Mouse (Mus musculus) CH12.LX (cell line): ENCODE measurements around the gene Gm28038. TPM values are rescaled to one million over a fixed set of nuclear protein-coding genes. Genes with fewer than 3 reads are reported as not detected.

Experiments
- DNase-seq: peaks from one replicate; pipeline ENCODE4 v3.0.0-alpha.2; 2013; ENCODE audit errors: extremely low read depth
- H3K27ac ChIP-seq: 2 replicates; pipeline ENCODE4 v1.5.1; 2012; ENCODE audit warnings: low read depth, mild to moderate bottlenecking, control low read depth, moderate library complexity; ENCODE audit not compliant: insufficient read depth
- H3K27me3 ChIP-seq: replicated peaks from 2 replicates; pipeline ENCODE3; 2012; ENCODE audit warnings: inconsistent platforms
- H3K36me3 ChIP-seq, 2 experiments: replicated peaks in 1 of 2; 2 replicates each; pipeline versions ENCODE3 to v1.6.1; 2012; ENCODE audit warnings: inconsistent platforms in 1 of 2, low read length in 1 of 2, mild to moderate bottlenecking in 1 of 2, mixed read lengths in 1 of 2, moderate library complexity in 1 of 2; ENCODE audit not compliant: control insufficient read depth in 1 of 2, insufficient read depth in 1 of 2
- H3K4me1 ChIP-seq, 2 experiments: 2 replicates each; pipeline ENCODE4 v1.6.1; 2012; ENCODE audit warnings: inconsistent platforms in 1 of 2, moderate library complexity in 1 of 2; ENCODE audit not compliant: insufficient read depth in 2 of 2, control insufficient read depth in 1 of 2
- H3K4me2 ChIP-seq: 2 replicates; pipeline ENCODE4 v1.6.1; 2012; ENCODE audit warnings: low read depth, mild to moderate bottlenecking, control low read depth; ENCODE audit not compliant: poor library complexity, insufficient read depth, severe bottlenecking
- H3K4me3 ChIP-seq, 3 experiments: fragments of 150-350 bp in 1 of 3; sonication (generic) in 1 of 3; replicated peaks in 1 of 3; 2 replicates each; pipeline versions ENCODE3 to v1.5.1; 2011 to 2012; ENCODE audit warnings: low read depth in 2 of 3, low read length in 2 of 3, mild to moderate bottlenecking in 2 of 3, moderate library complexity in 2 of 3, control low read depth in 1 of 3, improper control_type of control experiment in 1 of 3, inconsistent platforms in 1 of 3, mixed read lengths in 1 of 3; ENCODE audit not compliant: poor library complexity in 1 of 3
- H3K79me2 ChIP-seq: replicated peaks from 2 replicates; pipeline ENCODE4 v1.6.1; 2012; ENCODE audit warnings: mild to moderate bottlenecking, moderate library complexity; ENCODE audit not compliant: control insufficient read depth, poor library complexity, insufficient read depth, severe bottlenecking; ENCODE audit errors: extremely low read depth
- H3K9ac ChIP-seq: 2 replicates; pipeline ENCODE4 v1.6.1; 2012; ENCODE audit warnings: low read depth, mild to moderate bottlenecking, control low read depth, moderate library complexity; ENCODE audit not compliant: insufficient read depth
- H3K9me3 ChIP-seq: replicated peaks from 2 replicates; pipeline ENCODE3; 2012; ENCODE audit warnings: low read length, inconsistent platforms, mixed read lengths
- BHLHE40 ChIP-seq: IDR thresholded peaks from 2 replicates; pipeline ENCODE4 v1.6.1; 2011; ENCODE audit warnings: mild to moderate bottlenecking, low read depth, low read length, improper control_type of control experiment
- GABPA ChIP-seq: IDR thresholded peaks from 2 replicates; pipeline ENCODE4 v1.6.1; 2012; ENCODE audit warnings: low read depth, low read length, improper control_type of control experiment, inconsistent platforms; ENCODE audit not compliant: insufficient replicate concordance
- HCFC1 ChIP-seq: IDR thresholded peaks from 2 replicates; pipeline ENCODE4 v1.6.1; 2012; ENCODE audit warnings: low read depth, mild to moderate bottlenecking, inconsistent platforms, low read length, improper control_type of control experiment
- IRF4 ChIP-seq: IDR thresholded peaks from 2 replicates; pipeline ENCODE4 v1.6.1; 2014; ENCODE audit warnings: low read depth, mild to moderate bottlenecking, inconsistent platforms, low read length, improper control_type of control experiment
- JUND ChIP-seq: conservative IDR thresholded peaks from 2 replicates; pipeline ENCODE4 v1.6.1; 2011; ENCODE audit warnings: low read depth, low read length, improper control_type of control experiment
- MAX ChIP-seq: IDR thresholded peaks from 2 replicates; pipeline ENCODE4 v1.6.1; 2011; ENCODE audit warnings: low read length, improper control_type of control experiment
- MAZ ChIP-seq: IDR thresholded peaks from 2 replicates; pipeline ENCODE4 v1.6.1; 2012; ENCODE audit warnings: low read depth, mild to moderate bottlenecking, inconsistent platforms, low read length, improper control_type of control experiment, moderate library complexity
- MYC ChIP-seq: IDR thresholded peaks from 2 replicates; pipeline ENCODE4 v1.6.1; 2011; ENCODE audit warnings: low read depth, mild to moderate bottlenecking, improper control_type of control experiment, low read length
- PAX5 ChIP-seq: IDR thresholded peaks from 2 replicates; pipeline ENCODE4 v1.6.1; 2012; ENCODE audit warnings: low read length, inconsistent platforms, mixed read lengths
- POLR2AphosphoS2 ChIP-seq: IDR thresholded peaks from 2 replicates; pipeline ENCODE4 v1.6.1; 2011; ENCODE audit warnings: low read depth, low read length, improper control_type of control experiment
- RAD21 ChIP-seq: IDR thresholded peaks from 2 replicates; pipeline ENCODE4 v1.6.1; 2011; ENCODE audit warnings: low read depth, mild to moderate bottlenecking, low read length, improper control_type of control experiment, moderate library complexity
- RCOR1 ChIP-seq: conservative IDR thresholded peaks from 2 replicates; pipeline ENCODE4 v1.6.1; 2012; ENCODE audit warnings: low read depth, mild to moderate bottlenecking, inconsistent platforms, low read length, improper control_type of control experiment
- TBP ChIP-seq: conservative IDR thresholded peaks from 2 replicates; pipeline ENCODE4 v1.6.1; 2011; ENCODE audit warnings: low read depth, low read length, improper control_type of control experiment
- USF2 ChIP-seq: conservative IDR thresholded peaks from 2 replicates; pipeline ENCODE4 v1.6.1; 2011; ENCODE audit warnings: low read depth, low read length, improper control_type of control experiment
- ZKSCAN1 ChIP-seq: IDR thresholded peaks from 2 replicates; pipeline ENCODE4 v1.6.1; 2012; ENCODE audit warnings: low read depth, inconsistent platforms, low read length, improper control_type of control experiment, borderline replicate concordance
- ZMIZ1 ChIP-seq: IDR thresholded peaks from 2 replicates; pipeline ENCODE4 v1.6.1; 2012; ENCODE audit warnings: low read depth, mild to moderate bottlenecking, inconsistent platforms, low read length, improper control_type of control experiment
- dilution Hi-C: fragments of 300-500 bp; cut with MboI; formaldehyde crosslinking; loops from 2 replicates; pipeline ENCODE4 v1.14.3; 2020; ENCODE audit warnings: low sequenced_read_pairs; ENCODE audit not compliant: extremely low pct_unique_long_range_greater_than_20kb, extremely low pct_ligation_motif_present
- in situ Hi-C: fragments of 300-500 bp; cut with MboI; formaldehyde crosslinking; loops from 3 replicates; pipeline ENCODE4 v1.14.3; 2019; ENCODE audit warnings: low sequenced_read_pairs, low pct_ligation_motif_present, low pct_unique_long_range_greater_than_20kb, mixed read lengths
- polyA plus RNA-seq: library from polyadenylated mRNA; unstranded; fragments of >175 nt; gene quantifications from 2 replicates; pipeline ENCODE4 v1.2.1, GENCODE M21; 2012; ENCODE audit warnings: low read depth; ENCODE audit not compliant: insufficient read length
- total RNA-seq, 2 experiments: library from RNA; depleted of rRNA; stranded (reverse); fragments of 300-350 nt in 1 of 2; fragments of >200 nt in 1 of 2; gene quantifications; 2 replicates each; pipeline ENCODE4 v1.2.3; 2012 to 2014

The Gm28038 gene
- total and polyA plus RNA-seq, 3 experiments: not detected

DNA sequence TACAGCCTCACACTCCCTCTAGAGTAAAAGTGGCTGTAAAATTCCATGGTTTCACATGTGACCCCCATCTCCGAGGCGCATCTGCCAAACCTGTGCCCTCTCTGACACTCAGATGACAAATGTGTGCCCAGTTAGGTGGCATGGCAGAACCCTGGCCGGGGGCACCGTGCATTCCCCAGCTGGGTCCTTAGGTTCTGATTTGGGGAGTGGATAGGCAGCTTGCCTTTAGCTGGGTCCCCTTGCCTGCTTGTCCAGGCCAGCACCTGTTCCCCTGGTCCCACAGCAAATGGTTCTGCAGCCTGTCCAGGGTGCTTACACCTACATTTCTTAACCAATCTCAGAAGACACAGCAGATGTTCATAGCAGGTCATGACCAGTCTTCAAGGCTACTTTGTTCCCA, 37.5 kb upstream of the Gm28038 start:
- in situ Hi-C loops (loop anchor here (10.0 kb wide), 1 partner anchor 59 kb away; no protein-coding TSS in a partner anchor), dilution Hi-C loops (no loop called here)
- TF ChIP-seq ZKSCAN1: no peak
- no peak for TF ChIP-seq ZMIZ1
- no peak for TF ChIP-seq JUND
- H3K4me2 ChIP-seq: no peak overlapping the region
- H3K27me3 ChIP-seq: no peaks in the 10 kb centered on the region
- no peak for DNase-seq
- H3K36me3 ChIP-seq: peaks cover 21 to 72% of the 10 kb centered on the region in 2 experiments
- H3K79me2 ChIP-seq: no peaks in the 10 kb centered on the region
- H3K9me3 ChIP-seq: no peaks in the 10 kb centered on the region
- H3K4me3 ChIP-seq: no peak overlapping the region
- H3K4me1 ChIP-seq: peaks cover 14 to 42% of the 10 kb centered on the region in 2 experiments
- no peak overlapping the region for H3K9ac ChIP-seq
- no peak overlapping the region for H3K27ac ChIP-seq

DNA sequence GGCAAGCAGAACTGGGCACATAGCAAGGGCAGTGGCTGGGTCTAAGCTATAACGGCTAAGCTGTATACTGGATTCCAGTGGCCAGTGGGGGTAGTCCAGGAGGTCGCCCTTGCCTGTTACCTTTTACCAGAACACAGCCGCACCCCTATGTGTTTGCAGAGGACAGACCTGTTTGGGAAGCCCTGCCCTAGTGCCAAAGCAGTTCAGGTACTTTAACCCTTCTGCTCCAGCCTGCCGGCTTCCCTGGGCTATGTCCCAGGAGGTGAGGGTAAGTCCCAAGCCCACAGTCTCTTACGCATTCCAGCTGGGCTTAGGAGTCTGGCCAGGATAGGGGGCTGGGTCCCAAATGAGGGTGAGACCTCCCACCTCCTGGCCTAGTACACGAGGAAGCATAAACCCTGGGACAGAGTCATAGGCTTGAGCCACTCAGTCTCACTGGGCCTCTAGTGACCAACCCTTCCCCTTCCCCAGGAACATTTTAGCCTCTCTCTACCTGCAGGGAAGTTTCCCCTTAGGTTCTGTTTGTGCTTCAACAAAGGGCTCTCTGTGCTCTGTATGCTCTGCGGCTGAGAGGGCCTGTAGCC, 36.2 kb upstream of the Gm28038 start:
- in situ Hi-C loops (loop anchor here (10.0 kb wide), 1 partner anchor 60 kb away; no protein-coding TSS in a partner anchor), dilution Hi-C loops (no loop called here)
- DNase-seq: no peak
- peaks cover 11 to 32% of the 10 kb centered on the region in 2 experiments for H3K4me1 ChIP-seq
- H3K9me3 ChIP-seq: no peaks in the 10 kb centered on the region
- H3K79me2 ChIP-seq: no peaks in the 10 kb centered on the region
- H3K9ac ChIP-seq: no peak overlapping the region
- no peak overlapping the region for H3K27ac ChIP-seq
- no peak overlapping the region for H3K4me3 ChIP-seq
- no peak for TF ChIP-seq MAX
- no peak for TF ChIP-seq GABPA
- TF ChIP-seq USF2: no peak
- H3K36me3 ChIP-seq: peaks cover 21 to 79% of the 10 kb centered on the region in 2 experiments
- H3K4me2 ChIP-seq: no peak overlapping the region
- H3K27me3 ChIP-seq: no peaks in the 10 kb centered on the region

DNA sequence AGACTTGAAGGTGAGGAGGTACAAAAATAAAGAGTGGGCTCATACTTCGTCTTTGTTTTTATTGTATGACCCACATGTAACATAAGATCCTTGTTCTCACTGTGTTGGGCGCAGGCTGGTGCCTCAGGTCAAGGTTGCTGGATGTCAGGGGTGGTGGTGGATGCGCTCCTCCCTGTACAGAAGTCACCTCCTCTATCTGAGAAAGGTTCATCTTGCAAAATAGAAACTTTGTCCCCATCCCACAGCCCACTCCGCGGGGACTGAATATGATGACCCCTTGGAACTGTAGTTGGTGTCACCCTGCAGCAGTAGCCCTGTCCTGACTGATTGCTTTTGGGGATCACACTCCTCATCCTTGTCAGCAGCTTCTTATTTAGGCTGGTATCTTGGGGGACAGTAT, 33.8 kb upstream of the Gm28038 start:
- Histone ChIP-seq H3K4me3 (no peak overlapping the region), H3K79me2 (no peaks in the 10 kb centered on the region), H3K9me3 (no peaks in the 10 kb centered on the region), H3K9ac (no peak overlapping the region), H3K4me1 (peaks cover 19 to 44% of the 10 kb centered on the region in 2 experiments), H3K27me3 (no peaks in the 10 kb centered on the region), H3K27ac (no peak overlapping the region), H3K4me2 (no peak overlapping the region), H3K36me3 (peaks cover 12 to 64% of the 10 kb centered on the region in 2 experiments)
- no peak for TF ChIP-seq GABPA
- no peak for TF ChIP-seq MYC
- no peak for TF ChIP-seq POLR2AphosphoS2
- TF ChIP-seq MAZ: no peak
- no peak for TF ChIP-seq RAD21
- TF ChIP-seq IRF4: no peak
- no peak for TF ChIP-seq BHLHE40
- TF ChIP-seq PAX5: no peak
- TF ChIP-seq RCOR1: no peak
- no peak for TF ChIP-seq TBP
- no peak for TF ChIP-seq HCFC1
- in situ Hi-C loops: loop anchor here (10.0 kb wide), 1 partner anchor 62 kb away; no protein-coding TSS in a partner anchor
- dilution Hi-C loops: no loop called here
- DNase-seq: no peak
